Mouse (Mus musculus) NIH3T3 (cell line): ENCODE results near the gene Myog.
"Not testable (repeated sequence)": the region's sequence is repeated elsewhere in the genome, so short reads cannot be mapped to it uniquely, and the experiment has no call there.

Experiments
- DNase-seq: peaks from one replicate; pipeline ENCODE4 v3.0.0-alpha.2; 2012; ENCODE audit warnings: low read depth

Gene Myog

GRCm38 (mm10) chr1:134289598-134290099 is at the start of gene Myog:
TSS of gene Myog (plus strand) at chr1:134289989.
- no peak for DNase-seq

- DNase-seq, result no peak
Observed at GRCm38 (mm10) chr1:134240701-134241100, 49.1 kb upstream of the Myog start.

GRCm38 (mm10) chr1:134241298-134241697 is 48.5 kb upstream of the Myog start:
- no peak for DNase-seq

GRCm38 (mm10) chr1:134242286-134242685 is 47.5 kb upstream of the Myog start:
- no peak for DNase-seq

GRCm38 (mm10) chr1:134243505-134243904 is 46.3 kb upstream of the Myog start:
- no peak for DNase-seq

- DNase-seq, result peak; percentile 61
Observed at GRCm38 (mm10) chr1:134243948-134244914, 45.6 kb upstream of the Myog start.

- DNase-seq, result no peak
Observed at GRCm38 (mm10) chr1:134245004-134245717, 44.6 kb upstream of the Myog start.

- peak; percentile 63 for DNase-seq
Observed at GRCm38 (mm10) chr1:134246590-134246989, 43.2 kb upstream of the Myog start.

GRCm38 (mm10) chr1:134249681-134250080 is 40.1 kb upstream of the Myog start:
- not testable (repeated sequence) for DNase-seq

GRCm38 (mm10) chr1:134264341-134264740 is 25.4 kb upstream of the Myog start:
- no peak for DNase-seq

- no peak for DNase-seq
Observed at GRCm38 (mm10) chr1:134265797-134266196, 24.0 kb upstream of the Myog start.

- no peak for DNase-seq
Observed at GRCm38 (mm10) chr1:134270026-134270425, 19.8 kb upstream of the Myog start.

GRCm38 (mm10) chr1:134272754-134273250 is 17.0 kb upstream of the Myog start:
- DNase-seq, result no peak

- DNase-seq, result peak; percentile 43
Observed at GRCm38 (mm10) chr1:134273493-134274395, 16.0 kb upstream of the Myog start.

GRCm38 (mm10) chr1:134274483-134274920 is 15.3 kb upstream of the Myog start:
- DNase-seq, result no peak

- DNase-seq, result no peak
Observed at GRCm38 (mm10) chr1:134275616-134276464, 13.9 kb upstream of the Myog start.

- no peak for DNase-seq
Observed at GRCm38 (mm10) chr1:134276823-134277222, 13.0 kb upstream of the Myog start.

GRCm38 (mm10) chr1:134280174-134280573 is 9.6 kb upstream of the Myog start:
- DNase-seq, result no peak

GRCm38 (mm10) chr1:134281563-134281962 is 8.2 kb upstream of the Myog start:
- DNase-seq, result no peak

- DNase-seq, result no peak
Observed at GRCm38 (mm10) chr1:134282342-134282741, 7.4 kb upstream of the Myog start.
